Mouse (Mus musculus): Measurements from ENCODE around the gene Fbf1. TPM values are rescaled to one million over a fixed set of nuclear protein-coding genes. Genes with fewer than 3 reads are reported as not detected.
"Not testable (repeated sequence)": the region's sequence is repeated elsewhere in the genome, so short reads cannot be mapped to it uniquely, and the experiment has no call there.

Gene Fbf1
- polyA plus RNA-seq, 1 experiment from 2014 or later, result 48.9 TPM

DNA sequence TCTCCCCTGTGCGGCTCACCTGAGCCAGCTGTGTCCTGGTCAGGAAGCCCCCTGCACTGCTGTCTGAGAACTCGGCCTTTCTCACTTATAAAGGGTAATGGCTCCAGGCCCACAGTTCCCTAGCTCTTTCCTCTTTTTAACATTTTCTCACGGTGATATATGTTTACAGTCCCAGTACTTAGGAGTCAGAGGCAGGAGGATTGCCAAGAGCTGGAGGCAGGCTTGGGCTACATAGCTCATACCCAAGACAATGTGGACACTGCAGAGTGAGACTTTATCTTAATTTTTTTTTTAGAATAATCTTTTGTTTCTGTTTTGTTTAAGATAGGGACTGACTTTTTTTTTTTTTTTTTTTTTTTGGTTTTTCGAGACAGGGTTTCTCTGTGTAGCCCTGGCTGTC, 65.5 kb downstream of the Fbf1 start:
- H3K27me3 ChIP-seq, result peaks cover 22% of the 10 kb centered on the region
- WGBS, result 39% methylated on average over 3 of the region's 4 CpGs
- H3K4me2 ChIP-seq (replicated peaks), result peak overlapping the region; percentile 28; the same call in 1 of the 2 replicates
- H3K36me3 ChIP-seq, result no peaks in the 10 kb centered on the region
- H3K9me3 ChIP-seq, result no peaks in the 10 kb centered on the region
- H3K9ac ChIP-seq, result peak overlapping the region; percentile 57; the same call in 1 of the 2 replicates
- no peak for ATAC-seq (ENCODE audit: low FRiP score, low read depth)
- H3K27ac ChIP-seq, result peak overlapping the region; percentile 80
- peaks cover 65% of the 10 kb centered on the region for H3K4me1 ChIP-seq
- H3K4me3 ChIP-seq, result no peak overlapping the region

DNA sequence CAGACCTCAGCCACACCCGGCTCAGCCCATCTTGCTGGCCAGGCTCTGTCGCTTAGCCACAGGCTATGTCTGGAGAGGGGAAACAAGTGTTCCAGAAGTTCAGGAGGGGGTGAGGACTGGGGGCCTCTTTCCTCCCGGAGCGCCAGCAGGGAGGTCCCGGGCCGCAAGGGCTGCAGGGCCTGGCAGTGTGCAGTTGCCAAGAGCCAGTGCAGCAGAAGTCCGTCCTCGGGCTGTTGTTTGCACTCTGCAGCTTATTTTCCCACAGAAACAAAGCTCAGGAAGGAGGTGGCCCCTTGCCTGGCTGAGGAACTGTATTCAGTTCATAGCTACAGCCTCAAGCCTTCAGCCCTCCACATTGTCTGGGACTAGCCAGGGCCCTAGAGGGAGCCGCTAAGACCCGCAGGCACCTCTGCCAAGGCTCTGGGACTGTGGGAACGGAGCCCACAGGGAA, 66.0 kb downstream of the Fbf1 start:
- H3K36me3 ChIP-seq, result no peaks in the 10 kb centered on the region
- 0 out of 2 replicates have a peak, but pooled peaks cover under 1% of the 10 kb centered on the region for H3K9me3 ChIP-seq
- H3K9ac ChIP-seq, result peak overlapping the region; percentile 57
- peak overlapping the region; percentile 80 for H3K27ac ChIP-seq
- peaks cover 60% of the 10 kb centered on the region for H3K4me1 ChIP-seq
- peaks cover 17% of the 10 kb centered on the region for H3K27me3 ChIP-seq
- 0 out of 2 replicates have a peak, but pooled peaks have one; percentile 17 for ATAC-seq (ENCODE audit: low FRiP score, low read depth)
- no peak overlapping the region for H3K4me3 ChIP-seq
- H3K4me2 ChIP-seq (replicated peaks), result peak overlapping the region; percentile 28
- WGBS, result 42% methylated on average over 11 of the region's 11 CpGs

DNA sequence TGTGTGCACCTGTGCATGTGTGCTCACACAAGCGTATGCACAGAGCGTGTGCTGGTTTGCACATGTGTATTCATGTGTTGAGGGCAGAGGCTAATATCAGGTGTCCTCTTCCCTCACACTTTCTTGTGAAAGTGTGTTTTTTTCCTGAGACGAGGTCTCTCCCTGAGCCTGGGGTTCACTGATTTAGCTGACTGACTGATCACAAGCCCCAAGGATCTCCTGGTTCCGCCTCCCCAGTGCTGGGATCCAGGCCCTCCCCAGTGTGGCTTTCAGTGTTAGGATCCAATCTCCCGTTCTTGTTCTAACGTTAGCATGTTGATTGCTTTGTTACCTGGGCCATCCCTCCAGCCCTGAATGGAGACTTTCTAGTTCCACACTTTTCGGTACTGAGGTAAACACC, 67.1 kb downstream of the Fbf1 start:
- Histone ChIP-seq H3K9me3 (0 out of 2 replicates have a peak, but pooled peaks cover 5% of the 10 kb centered on the region), H3K4me3 (no peak overlapping the region), H3K4me1 (peaks cover 48% of the 10 kb centered on the region), H3K27me3 (peaks cover 5% of the 10 kb centered on the region), H3K36me3 (no peaks in the 10 kb centered on the region), H3K27ac (peak overlapping the region; percentile 80; the same call in 1 of the 2 replicates), H3K4me2 (replicated peaks) (no peak overlapping the region), H3K9ac (no peak overlapping the region)
- 87% methylated on average over 7 of the region's 7 CpGs for WGBS
- no peak for ATAC-seq (ENCODE audit: low FRiP score, low read depth)

DNA sequence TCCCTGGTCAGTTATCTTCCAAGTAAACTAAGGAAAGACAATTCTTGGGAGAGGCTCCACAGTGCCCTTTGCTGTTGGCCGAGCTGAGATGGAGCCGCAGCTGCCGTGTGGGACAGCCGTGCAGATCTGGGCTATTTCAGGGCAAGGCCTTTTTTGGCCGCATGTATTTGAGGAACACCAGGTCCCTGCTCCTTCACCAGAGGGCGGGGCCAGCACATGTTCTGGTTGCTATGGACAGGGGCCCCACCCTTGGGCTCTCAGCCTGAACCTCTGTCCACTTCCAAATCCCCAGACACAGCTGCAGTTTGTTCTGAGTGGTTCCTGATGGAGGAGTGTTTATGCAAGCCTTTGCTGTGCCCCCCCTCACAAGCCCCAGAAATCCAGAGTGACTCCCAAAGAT, 67.6 kb downstream of the Fbf1 start:
- Histone ChIP-seq H3K4me2 (replicated peaks) (no peak overlapping the region), H3K27ac (no peak overlapping the region), H3K9me3 (0 out of 2 replicates have a peak, but pooled peaks cover 5% of the 10 kb centered on the region), H3K4me3 (no peak overlapping the region), H3K36me3 (no peaks in the 10 kb centered on the region), H3K27me3 (peaks cover under 1% of the 10 kb centered on the region; the same call in 1 of the 2 replicates), H3K9ac (no peak overlapping the region), H3K4me1 (peaks cover 44% of the 10 kb centered on the region)
- WGBS, result 77% methylated on average over 6 of the region's 6 CpGs
- peak; percentile 34; the same call in 1 of the 2 replicates for ATAC-seq (ENCODE audit: low FRiP score, low read depth)

DNA sequence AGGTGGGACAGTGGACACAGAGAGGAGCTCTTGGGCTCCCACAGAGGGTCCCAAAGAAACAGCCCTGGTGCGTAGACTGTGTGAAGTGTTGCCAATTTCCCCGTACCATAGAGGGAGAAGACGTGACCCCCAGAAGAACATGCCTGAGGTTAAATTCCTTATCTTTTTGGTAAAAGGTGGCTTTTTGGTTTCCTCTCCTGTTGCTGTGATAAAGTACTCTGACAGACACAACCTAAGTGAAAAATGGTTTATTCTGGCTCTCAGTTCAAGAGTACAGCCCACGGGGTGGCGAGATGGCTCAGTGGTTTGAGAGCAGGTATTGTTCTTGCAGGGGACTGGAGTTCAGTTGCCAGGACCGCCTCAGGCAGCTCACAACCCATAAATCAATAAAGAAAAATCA, 68.5 kb downstream of the Fbf1 start:
- H3K27me3 ChIP-seq, result no peaks in the 10 kb centered on the region
- no peak overlapping the region for H3K9ac ChIP-seq
- H3K27ac ChIP-seq, result no peak overlapping the region; the same call in 1 of the 2 replicates
- peaks cover 37% of the 10 kb centered on the region for H3K4me1 ChIP-seq
- ATAC-seq (ENCODE audit: low FRiP score, low read depth), result no peak
- H3K36me3 ChIP-seq, result no peaks in the 10 kb centered on the region
- WGBS, result 87% methylated on average over 6 of the region's 6 CpGs
- H3K4me3 ChIP-seq, result no peak overlapping the region
- H3K9me3 ChIP-seq, result 0 out of 2 replicates have a peak, but pooled peaks cover 5% of the 10 kb centered on the region
- no peak overlapping the region for H3K4me2 ChIP-seq (replicated peaks)

DNA sequence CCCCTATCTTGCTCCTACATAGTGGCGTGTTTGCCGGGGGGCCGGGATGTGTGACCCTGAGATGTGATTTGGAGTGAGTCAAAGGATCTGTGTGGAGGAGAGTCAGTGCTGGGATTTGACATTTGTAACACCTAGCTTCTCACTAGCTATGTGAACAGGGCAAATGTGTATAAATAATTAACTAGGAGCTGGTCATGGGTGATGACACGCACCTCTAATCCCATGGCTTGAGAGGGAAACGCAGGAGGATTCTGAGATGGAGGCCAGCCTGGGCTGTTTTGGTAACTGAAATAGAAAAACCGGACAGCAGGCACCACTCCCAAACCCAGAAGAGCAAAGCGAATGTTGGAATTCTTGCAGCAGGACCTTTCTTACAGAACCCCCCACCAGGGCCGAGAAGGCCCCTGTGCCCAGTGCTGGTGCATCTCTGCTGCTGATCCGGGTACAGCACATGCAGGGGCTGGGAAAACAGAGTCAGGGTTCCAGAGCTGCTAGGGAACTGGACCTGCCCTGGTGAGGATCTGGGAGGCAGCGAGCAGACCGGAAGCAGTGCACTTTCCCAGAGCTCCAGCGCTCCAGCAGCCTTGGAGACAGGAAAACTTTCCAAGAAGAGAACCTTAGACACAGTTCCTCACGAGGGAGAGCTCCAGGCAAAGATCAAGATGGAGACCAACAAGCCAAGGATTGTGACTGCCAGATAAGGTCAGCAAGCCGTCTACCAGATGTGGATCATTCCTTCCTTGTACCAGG, 69.1 kb downstream of the Fbf1 start:
- 70% methylated on average over 14 of the region's 14 CpGs for WGBS
- ATAC-seq (ENCODE audit: low FRiP score, low read depth), result no peak
- H3K4me3 ChIP-seq, result no peak overlapping the region
- peaks cover 31% of the 10 kb centered on the region for H3K4me1 ChIP-seq
- H3K9me3 ChIP-seq, result 0 out of 2 replicates have a peak, but pooled peaks cover 5% of the 10 kb centered on the region
- no peak overlapping the region for H3K9ac ChIP-seq
- no peak overlapping the region for H3K4me2 ChIP-seq (replicated peaks)
- no peak overlapping the region; the same call in 1 of the 2 replicates for H3K27ac ChIP-seq
- no peaks in the 10 kb centered on the region for H3K27me3 ChIP-seq
- no peaks in the 10 kb centered on the region for H3K36me3 ChIP-seq

DNA sequence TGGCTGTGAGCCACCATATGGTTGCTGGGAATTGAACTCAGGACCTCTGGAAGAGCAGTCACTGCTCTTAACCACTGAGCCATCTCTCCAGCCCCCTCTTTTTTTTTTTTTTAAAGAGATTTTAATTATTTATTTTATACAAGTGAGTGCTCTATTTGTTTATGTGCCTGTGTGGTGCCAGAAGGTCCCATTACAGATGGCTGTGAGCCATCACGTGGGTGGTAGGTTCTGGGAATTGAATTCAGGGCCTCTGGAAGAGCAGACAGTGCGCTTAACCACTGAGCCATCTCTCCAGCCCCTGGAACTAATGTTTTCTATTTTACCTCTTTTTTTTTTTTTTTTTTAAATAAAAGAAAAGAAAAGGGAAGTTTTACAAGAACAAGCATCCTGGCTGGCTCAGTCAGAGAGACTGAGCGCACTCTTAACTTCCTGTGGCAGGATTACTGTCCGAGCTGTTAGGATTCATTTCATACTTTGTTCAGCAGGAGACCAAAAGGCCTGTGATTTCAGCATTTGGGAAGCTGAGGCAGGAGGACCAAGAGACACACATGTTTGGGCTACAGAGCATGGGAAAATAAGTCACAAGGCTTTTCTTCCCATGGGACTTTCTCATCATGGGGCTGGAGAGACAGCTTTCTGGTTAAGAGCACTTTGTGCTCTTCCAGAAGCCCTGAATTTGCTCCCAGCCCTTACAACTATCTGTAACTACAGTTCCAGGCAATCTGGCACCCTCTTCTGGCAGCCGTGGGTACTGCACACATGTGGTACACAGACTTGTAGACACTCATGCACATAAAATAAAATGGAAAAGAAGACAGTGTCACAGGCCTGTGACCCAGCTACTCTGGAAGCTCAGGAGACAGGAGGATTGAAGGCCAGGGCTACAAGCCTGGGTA, 71.5 kb downstream of the Fbf1 start:
- Histone ChIP-seq H3K9ac (no peak overlapping the region), H3K36me3 (no peaks in the 10 kb centered on the region), H3K4me3 (no peak overlapping the region), H3K4me2 (replicated peaks) (no peak overlapping the region), H3K9me3 (0 out of 2 replicates have a peak, but pooled peaks cover 5% of the 10 kb centered on the region), H3K27ac (no peak overlapping the region), H3K4me1 (peaks cover 11% of the 10 kb centered on the region), H3K27me3 (no peaks in the 10 kb centered on the region)
- ATAC-seq (ENCODE audit: low FRiP score, low read depth), result no peak
- WGBS, result 86% methylated on average over 5 of the region's 5 CpGs

DNA sequence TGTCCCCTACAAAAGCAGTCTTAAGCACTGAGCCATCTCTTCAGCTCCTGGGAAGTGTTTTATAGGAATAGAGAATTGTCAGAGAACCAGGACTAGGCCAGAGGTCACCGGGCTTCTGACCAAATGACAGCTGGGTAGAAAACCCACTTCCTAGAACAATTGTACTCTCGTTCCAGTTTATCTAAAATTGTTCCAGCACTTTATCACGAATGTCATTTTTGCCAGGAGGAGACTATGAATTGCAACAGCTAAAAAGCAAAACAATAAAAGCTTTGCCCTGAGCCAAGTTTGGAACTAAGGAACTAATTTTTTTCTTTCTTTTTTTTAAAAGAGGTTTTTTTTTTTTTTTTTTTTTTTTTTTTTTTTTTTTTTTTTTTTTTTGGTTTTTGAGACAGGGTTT, 72.4 kb downstream of the Fbf1 start:
- no peak for ATAC-seq (ENCODE audit: low FRiP score, low read depth)
- Histone ChIP-seq H3K4me3 (no peak overlapping the region), H3K4me1 (peaks cover 6% of the 10 kb centered on the region; the same call in 1 of the 2 replicates), H3K9me3 (0 out of 2 replicates have a peak, but pooled peaks cover 5% of the 10 kb centered on the region), H3K27me3 (no peaks in the 10 kb centered on the region), H3K27ac (no peak overlapping the region), H3K36me3 (no peaks in the 10 kb centered on the region), H3K9ac (no peak overlapping the region), H3K4me2 (replicated peaks) (no peak overlapping the region)
- WGBS, result 77% methylated on average over 3 of the region's 3 CpGs

DNA sequence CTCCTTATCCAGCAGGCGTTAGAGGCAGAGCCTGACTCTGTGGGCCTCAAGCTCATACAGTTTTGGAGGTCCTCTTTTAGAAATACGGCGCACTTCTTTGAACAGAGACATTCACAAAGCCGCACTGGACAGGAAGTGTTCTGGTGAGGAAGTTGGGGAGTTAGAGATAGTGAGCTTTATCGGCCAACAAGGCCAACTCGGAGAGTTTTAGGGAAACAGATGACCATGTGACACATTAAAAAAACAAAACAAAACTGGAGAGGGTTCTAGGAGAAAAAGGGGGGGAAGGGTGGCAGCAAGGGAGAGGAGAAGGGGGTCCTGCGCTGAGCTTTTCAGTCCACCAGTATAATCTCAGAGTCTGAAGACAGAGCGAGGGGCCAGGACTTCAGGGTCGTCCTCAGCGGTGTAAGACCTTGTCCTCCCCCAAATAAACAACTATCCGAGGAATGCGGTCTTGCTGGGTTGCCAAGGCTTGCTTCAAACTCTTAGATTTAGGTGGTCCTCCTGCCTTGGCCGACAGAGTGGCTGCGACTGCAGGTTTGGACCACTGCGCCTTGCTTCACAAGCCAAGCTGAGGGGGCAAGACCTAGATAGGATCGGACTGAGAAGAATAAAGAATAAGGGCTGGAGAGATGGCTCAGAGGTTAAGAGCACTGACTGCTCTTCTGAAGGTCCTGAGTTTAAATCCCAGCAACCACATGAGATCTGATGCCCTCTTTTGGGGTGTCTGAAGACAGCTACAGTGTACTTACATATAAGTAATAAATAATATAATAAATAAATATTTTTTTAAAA, 74.0 kb downstream of the Fbf1 start:
- no peak overlapping the region for H3K4me3 ChIP-seq
- no peaks in the 10 kb centered on the region for H3K4me1 ChIP-seq
- 0 out of 2 replicates have a peak, but pooled peaks cover 5% of the 10 kb centered on the region for H3K9me3 ChIP-seq
- WGBS, result 61% methylated on average over 16 of the region's 16 CpGs
- ATAC-seq (ENCODE audit: low FRiP score, low read depth), result no peak
- H3K9ac ChIP-seq, result no peak overlapping the region
- no peaks in the 10 kb centered on the region for H3K27me3 ChIP-seq
- H3K4me2 ChIP-seq (replicated peaks), result no peak overlapping the region
- no peaks in the 10 kb centered on the region for H3K36me3 ChIP-seq
- peak overlapping the region; percentile 2; the same call in 1 of the 2 replicates for H3K27ac ChIP-seq

DNA sequence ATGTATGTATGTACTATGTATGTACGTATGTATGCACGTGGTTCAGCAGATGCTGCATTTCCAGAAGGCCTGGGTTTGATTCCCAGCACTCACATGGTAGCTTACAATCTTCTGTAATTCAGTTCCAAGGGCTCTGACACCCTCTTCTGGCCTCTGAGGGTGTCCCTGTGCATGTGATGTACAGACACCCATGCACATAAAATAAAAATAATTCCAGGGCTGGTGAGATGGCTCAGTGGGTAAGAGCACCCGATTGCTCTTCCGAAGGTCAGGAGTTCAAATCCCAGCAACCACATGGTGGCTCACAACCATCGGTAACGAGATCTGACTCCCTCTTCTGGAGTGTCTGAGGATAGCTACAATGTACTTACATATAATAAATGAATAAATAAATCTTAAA, 75.0 kb downstream of the Fbf1 start:
- not testable (repeated sequence) for ATAC-seq (ENCODE audit: low FRiP score, low read depth); H3K9me3 ChIP-seq; H3K27me3 ChIP-seq; H3K4me2 ChIP-seq (replicated peaks); H3K4me3 ChIP-seq; H3K9ac ChIP-seq; H3K36me3 ChIP-seq; H3K27ac ChIP-seq; H3K4me1 ChIP-seq
- 90% methylated on average over 6 of the region's 6 CpGs for WGBS
